Mouse (Mus musculus): ENCODE results near the gene Dph5. TPM values are rescaled to one million over a fixed set of nuclear protein-coding genes. Genes with fewer than 3 reads are reported as not detected.
"Not testable (repeated sequence)": the region's sequence is repeated elsewhere in the genome, so short reads cannot be mapped to it uniquely, and the experiment has no call there.

Gene Dph5
- polyA plus RNA-seq, 1 experiment from 2014 or later: 21.3 TPM

DNA sequence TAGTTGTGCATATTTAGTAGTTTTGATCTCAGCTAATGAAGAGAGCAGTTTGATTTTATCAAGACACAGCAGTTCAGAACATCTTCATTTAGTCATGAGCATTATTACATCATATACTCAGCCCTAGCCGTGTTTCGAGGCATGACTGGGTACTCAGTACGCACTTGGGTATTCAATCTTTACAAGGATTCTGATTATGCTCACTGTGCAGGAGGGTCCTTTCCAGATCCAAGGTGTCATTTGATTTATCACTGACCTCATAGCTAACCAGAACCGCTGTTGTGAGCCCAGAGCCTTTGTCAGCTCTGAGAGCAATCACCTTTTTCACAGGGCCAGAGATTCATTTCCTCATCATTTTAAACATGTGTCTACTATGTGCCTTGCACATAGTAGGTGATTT is 17.9 kb downstream of the Dph5 start:
- TF ChIP-seq CTCF (IDR thresholded peaks at IDR 0.05; ENCODE audit: low read depth): no peak
- Histone ChIP-seq H3K27ac (no peak overlapping the region), H3K9me3 (replicated peaks; ENCODE audit: low read length) (no peaks in the 10 kb centered on the region), H3K36me3 (ENCODE audit: insufficient read depth, low read length) (0 out of 2 replicates have a peak, but pooled peaks cover 7% of the 10 kb centered on the region), H3K4me2 (ENCODE audit: low read length) (no peak overlapping the region), H3K9ac (ENCODE audit: low read depth, low read length) (no peak overlapping the region), H3K4me3 (replicated peaks; ENCODE audit: low read depth, low read length) (no peak overlapping the region), H3K27me3 (ENCODE audit: insufficient read depth, low read length) (no peaks in the 10 kb centered on the region), H3K4me1 (replicated peaks; ENCODE audit: insufficient read depth, low read length) (no peaks in the 10 kb centered on the region)
- ATAC-seq (replicated peaks; ENCODE audit: low FRiP score, low read depth) (no peak), DNase-seq (ENCODE audit: low spot score) (no peak)
- 92% methylated on average over 4 of the region's 4 CpGs for WGBS

GRCm38 (mm10) chr3:115907406-115907805 is 19.8 kb downstream of the Dph5 start:
- DNase-seq (ENCODE audit: low spot score); ATAC-seq (replicated peaks; ENCODE audit: low FRiP score, low read depth); H3K4me1 ChIP-seq (replicated peaks; ENCODE audit: insufficient read depth, low read length); H3K27me3 ChIP-seq (ENCODE audit: insufficient read depth, low read length); H3K27ac ChIP-seq; H3K36me3 ChIP-seq (ENCODE audit: insufficient read depth, low read length); H3K9ac ChIP-seq (ENCODE audit: low read depth, low read length); H3K4me3 ChIP-seq (replicated peaks; ENCODE audit: low read depth, low read length); H3K4me2 ChIP-seq (ENCODE audit: low read length); H3K9me3 ChIP-seq (replicated peaks; ENCODE audit: low read length): not testable (repeated sequence)
- WGBS: 95% methylated on average over 11 of the region's 11 CpGs

GRCm38 (mm10) chr3:115924401-115925190 is 37.0 kb downstream of the Dph5 start:
- WGBS: 82% methylated on average over 4 of the region's 4 CpGs
- Histone ChIP-seq H3K27ac (no peak overlapping the region), H3K9ac (ENCODE audit: low read depth, low read length) (no peak overlapping the region), H3K4me1 (replicated peaks; ENCODE audit: insufficient read depth, low read length) (no peaks in the 10 kb centered on the region), H3K36me3 (ENCODE audit: insufficient read depth, low read length) (0 out of 2 replicates have a peak, but pooled peaks cover 4% of the 10 kb centered on the region), H3K27me3 (ENCODE audit: insufficient read depth, low read length) (no peaks in the 10 kb centered on the region), H3K9me3 (replicated peaks; ENCODE audit: low read length) (no peaks in the 10 kb centered on the region), H3K4me3 (replicated peaks; ENCODE audit: low read depth, low read length) (no peak overlapping the region), H3K4me2 (ENCODE audit: low read length) (no peak overlapping the region)
- ATAC-seq (replicated peaks; ENCODE audit: low FRiP score, low read depth) (no peak), DNase-seq (ENCODE audit: low spot score) (peak; percentile 20)
- no peak for TF ChIP-seq CTCF (IDR thresholded peaks at IDR 0.05; ENCODE audit: low read depth)

GRCm38 (mm10) chr3:115926531-115926930 is 38.9 kb downstream of the Dph5 start:
- H3K27me3 ChIP-seq (ENCODE audit: insufficient read depth, low read length): no peaks in the 10 kb centered on the region
- H3K9me3 ChIP-seq (replicated peaks; ENCODE audit: low read length): no peaks in the 10 kb centered on the region
- H3K4me3 ChIP-seq (replicated peaks; ENCODE audit: low read depth, low read length): no peak overlapping the region
- DNase-seq (ENCODE audit: low spot score) (no peak), ATAC-seq (replicated peaks; ENCODE audit: low FRiP score, low read depth) (no peak)
- WGBS: 89% methylated on average over 8 of the region's 8 CpGs
- TF ChIP-seq CTCF (IDR thresholded peaks at IDR 0.05; ENCODE audit: low read depth): no peak
- H3K27ac ChIP-seq: no peak overlapping the region
- no peak overlapping the region for H3K4me2 ChIP-seq (ENCODE audit: low read length)
- no peaks in the 10 kb centered on the region for H3K4me1 ChIP-seq (replicated peaks; ENCODE audit: insufficient read depth, low read length)
- no peak overlapping the region for H3K9ac ChIP-seq (ENCODE audit: low read depth, low read length)
- 0 out of 2 replicates have a peak, but pooled peaks cover 4% of the 10 kb centered on the region for H3K36me3 ChIP-seq (ENCODE audit: insufficient read depth, low read length)

- WGBS: 88% methylated on average over 6 of the region's 6 CpGs
- Histone ChIP-seq H3K4me3 (replicated peaks; ENCODE audit: low read depth, low read length) (no peak overlapping the region), H3K27me3 (ENCODE audit: insufficient read depth, low read length) (no peaks in the 10 kb centered on the region), H3K9me3 (replicated peaks; ENCODE audit: low read length) (no peaks in the 10 kb centered on the region), H3K9ac (ENCODE audit: low read depth, low read length) (no peak overlapping the region), H3K36me3 (ENCODE audit: insufficient read depth, low read length) (0 out of 2 replicates have a peak, but pooled peaks cover 4% of the 10 kb centered on the region), H3K27ac (no peak overlapping the region), H3K4me1 (replicated peaks; ENCODE audit: insufficient read depth, low read length) (no peaks in the 10 kb centered on the region), H3K4me2 (ENCODE audit: low read length) (no peak overlapping the region)
- ATAC-seq (replicated peaks; ENCODE audit: low FRiP score, low read depth) (no peak), DNase-seq (ENCODE audit: low spot score) (no peak)
- no peak for TF ChIP-seq CTCF (IDR thresholded peaks at IDR 0.05; ENCODE audit: low read depth)
Measured at GRCm38 (mm10) chr3:115931701-115932100, 44.1 kb downstream of the Dph5 start.

GRCm38 (mm10) chr3:115933293-115934186 is 45.9 kb downstream of the Dph5 start:
- 0 out of 2 replicates have a peak, but pooled peaks cover 4% of the 10 kb centered on the region for H3K36me3 ChIP-seq (ENCODE audit: insufficient read depth, low read length)
- H3K4me3 ChIP-seq (replicated peaks; ENCODE audit: low read depth, low read length): no peak overlapping the region
- H3K27ac ChIP-seq: no peak overlapping the region
- ATAC-seq (replicated peaks; ENCODE audit: low FRiP score, low read depth) (no peak), DNase-seq (ENCODE audit: low spot score) (no peak)
- 86% methylated on average over 18 of the region's 18 CpGs for WGBS
- H3K27me3 ChIP-seq (ENCODE audit: insufficient read depth, low read length): no peaks in the 10 kb centered on the region
- H3K9ac ChIP-seq (ENCODE audit: low read depth, low read length): no peak overlapping the region
- H3K4me1 ChIP-seq (replicated peaks; ENCODE audit: insufficient read depth, low read length): no peaks in the 10 kb centered on the region
- no peaks in the 10 kb centered on the region for H3K9me3 ChIP-seq (replicated peaks; ENCODE audit: low read length)
- no peak overlapping the region for H3K4me2 ChIP-seq (ENCODE audit: low read length)
- no peak for TF ChIP-seq CTCF (IDR thresholded peaks at IDR 0.05; ENCODE audit: low read depth)
